Mouse (Mus musculus): ENCODE data around the gene Mmp11. TPM values are rescaled to one million over a fixed set of nuclear protein-coding genes. Genes with fewer than 3 reads are reported as not detected.
A peak's percentile ranks its signal among the peaks of the same experiment; 100 is the strongest.

The Mmp11 gene
- polyA plus RNA-seq, 1 experiment from 2014 or later, result 2.8 TPM

DNA sequence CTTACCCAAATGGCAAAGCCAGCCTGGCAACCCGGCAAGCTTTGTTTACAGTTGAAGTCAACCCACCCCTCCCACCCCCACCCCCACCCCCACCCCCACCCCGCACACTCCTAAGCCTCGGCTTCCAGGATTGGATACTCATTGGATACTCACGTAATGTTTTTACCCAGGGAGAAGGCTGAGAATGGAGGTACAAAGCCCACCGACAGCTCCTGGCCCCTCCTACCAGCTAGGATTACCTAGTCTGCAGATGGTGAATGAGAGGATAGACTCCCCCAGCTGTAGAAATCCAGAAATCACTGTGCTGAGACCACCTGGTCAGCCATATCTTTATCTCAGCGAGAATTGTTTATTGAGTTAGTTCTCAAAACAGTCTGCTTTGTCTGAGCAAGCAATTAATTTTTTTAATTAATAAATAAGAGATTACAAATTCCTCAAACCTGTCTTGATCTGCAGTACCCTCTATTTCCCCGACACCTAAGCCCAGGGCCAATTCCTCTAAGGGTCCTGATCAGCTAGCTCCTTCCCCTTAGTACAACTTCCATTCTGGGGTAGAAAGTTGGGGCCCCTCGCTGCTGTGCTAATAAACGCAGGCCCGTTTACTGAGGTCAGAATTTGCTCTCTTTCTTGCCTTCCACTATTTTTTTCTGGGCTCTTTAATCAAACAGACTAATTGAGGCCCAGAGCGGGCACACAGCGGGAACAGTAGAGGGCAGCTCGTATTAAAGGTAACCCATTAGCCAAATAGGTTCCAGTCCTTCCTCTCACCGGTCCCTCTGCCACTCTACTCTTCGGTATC, 53.7 kb downstream of the Mmp11 start:
- WGBS (ENCODE audit: insufficient replicate concordance), result 18% methylated on average over 15 of the region's 15 CpGs
- H3K9ac ChIP-seq (replicated peaks), result peak overlapping the region; percentile 44
- H3K27ac ChIP-seq (ENCODE audit: low read depth), result peak overlapping the region; percentile 92
- no peaks in the 10 kb centered on the region for H3K9me3 ChIP-seq (ENCODE audit: low read length)
- DNase-seq (no peak), ATAC-seq (peak; percentile 79)
- H3K36me3 ChIP-seq (replicated peaks; ENCODE audit: insufficient read depth, low read length), result no peaks in the 10 kb centered on the region
- peak overlapping the region; percentile 15 for H3K4me3 ChIP-seq (ENCODE audit: low read depth, low read length)
- no peak for TF ChIP-seq CTCF (IDR thresholded peaks at IDR 0.05; ENCODE audit: low read depth)
- no peak for TF ChIP-seq EP300 (IDR thresholded peaks at IDR 0.05; ENCODE audit: low read depth)
- 0 out of 2 replicates have a peak, but pooled peaks cover 5% of the 10 kb centered on the region for H3K4me1 ChIP-seq (ENCODE audit: insufficient read depth)
- H3K27me3 ChIP-seq (ENCODE audit: insufficient read depth, low read length), result peaks cover 4% of the 10 kb centered on the region; the same call in 1 of the 2 replicates
- H3K4me2 ChIP-seq (ENCODE audit: low read depth, low read length), result peak overlapping the region; percentile 53

DNA sequence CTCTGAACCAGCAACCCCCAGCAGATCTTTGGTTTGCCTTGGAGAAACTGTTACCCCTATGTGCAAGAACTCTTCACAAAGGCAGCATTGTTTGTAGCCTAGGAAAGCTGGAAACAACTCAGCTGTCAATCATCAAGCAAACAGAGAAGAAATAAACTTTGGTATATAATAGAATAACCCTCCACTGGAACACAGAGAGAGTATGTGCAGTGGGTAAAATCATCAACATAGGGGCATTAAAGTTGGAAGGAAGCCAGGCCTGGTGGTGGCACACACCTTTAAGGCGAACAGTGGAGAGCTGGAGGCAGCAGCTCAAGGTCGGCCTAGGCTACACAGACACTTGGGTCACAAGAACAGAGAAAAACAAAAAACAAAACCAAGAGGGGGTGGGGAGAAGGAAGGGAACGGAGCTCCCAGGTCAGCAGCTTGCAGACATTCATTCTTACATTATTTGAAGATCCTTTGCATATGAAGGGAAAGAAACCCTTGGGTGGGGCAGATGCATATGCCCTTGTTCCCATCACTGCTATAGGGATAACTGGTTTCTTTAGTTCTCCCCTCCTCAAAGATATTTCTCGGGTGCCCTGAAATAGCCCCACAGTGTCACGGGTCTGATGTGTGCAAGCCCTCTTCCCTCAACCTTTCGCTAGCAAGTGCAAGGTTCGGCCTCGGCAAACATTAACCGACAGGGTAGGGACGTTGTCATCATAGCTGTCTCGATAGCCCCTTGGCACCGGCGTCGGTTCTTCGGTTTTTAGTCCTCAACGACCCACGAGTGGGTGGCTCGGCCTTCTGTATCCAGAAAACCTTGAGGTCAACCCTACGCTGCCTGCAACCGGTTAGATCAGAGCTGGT, 54.5 kb downstream of the Mmp11 start:
- Histone ChIP-seq H3K27ac (ENCODE audit: low read depth) (peak overlapping the region; percentile 92), H3K36me3 (replicated peaks; ENCODE audit: insufficient read depth, low read length) (no peaks in the 10 kb centered on the region), H3K9ac (replicated peaks) (no peak overlapping the region; the same call in 1 of the 2 replicates), H3K9me3 (ENCODE audit: low read length) (no peaks in the 10 kb centered on the region), H3K4me3 (ENCODE audit: low read depth, low read length) (no peak overlapping the region), H3K27me3 (ENCODE audit: insufficient read depth, low read length) (peaks cover 4% of the 10 kb centered on the region; the same call in 1 of the 2 replicates), H3K4me2 (ENCODE audit: low read depth, low read length) (peak overlapping the region; percentile 53), H3K4me1 (ENCODE audit: insufficient read depth) (0 out of 2 replicates have a peak, but pooled peaks cover 5% of the 10 kb centered on the region)
- peak; percentile 89 for ATAC-seq
- TF ChIP-seq EP300 (IDR thresholded peaks at IDR 0.05; ENCODE audit: low read depth) (peak; percentile 47; the same call in 1 of the 2 replicates), CTCF (IDR thresholded peaks at IDR 0.05; ENCODE audit: low read depth) (no peak)
- peak; percentile 67 for DNase-seq
- 31% methylated on average over 20 of the region's 20 CpGs for WGBS (ENCODE audit: insufficient replicate concordance)

DNA sequence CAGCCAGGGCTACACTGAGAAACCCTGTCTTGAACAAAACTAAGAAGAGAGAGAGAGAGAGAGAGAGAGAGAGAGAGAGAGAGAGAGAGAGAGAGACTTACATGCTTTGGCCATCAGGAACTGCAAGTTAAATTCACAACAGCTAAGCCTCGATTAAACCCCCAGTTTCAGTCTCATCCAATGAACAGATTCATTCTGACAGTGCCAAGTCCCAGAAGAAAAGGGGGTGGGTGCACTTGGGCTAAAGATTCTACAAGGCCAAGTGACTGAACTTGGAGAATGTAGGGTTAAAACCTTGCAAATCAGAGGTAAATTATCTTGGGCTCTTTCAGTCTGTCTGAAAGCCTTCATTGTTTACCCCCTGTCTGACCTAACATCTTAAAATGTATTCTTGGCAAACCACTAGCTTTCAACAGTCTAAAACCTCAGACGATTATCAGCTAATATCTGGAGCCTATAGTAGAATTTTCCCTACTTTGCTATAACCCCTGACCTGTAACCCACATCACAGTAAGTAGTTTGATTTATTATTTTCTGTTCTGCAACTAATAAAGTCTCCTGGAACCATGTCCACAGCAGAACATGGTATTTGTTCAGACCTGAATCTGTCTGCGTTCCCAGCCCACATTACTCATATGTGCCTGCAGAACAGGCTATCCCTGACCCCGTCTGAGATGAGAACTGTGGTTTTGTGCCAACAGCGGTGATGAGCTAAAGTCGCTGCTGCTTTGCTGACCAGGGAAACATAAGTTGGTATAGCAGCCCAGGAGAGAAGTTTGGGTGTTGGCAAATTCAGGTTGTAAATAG, 55.3 kb downstream of the Mmp11 start:
- WGBS (ENCODE audit: insufficient replicate concordance), result 58% methylated on average over 6 of the region's 6 CpGs
- DNase-seq, result no peak
- TF ChIP-seq CTCF (IDR thresholded peaks at IDR 0.05; ENCODE audit: low read depth) (no peak), EP300 (IDR thresholded peaks at IDR 0.05; ENCODE audit: low read depth) (no peak)

DNA sequence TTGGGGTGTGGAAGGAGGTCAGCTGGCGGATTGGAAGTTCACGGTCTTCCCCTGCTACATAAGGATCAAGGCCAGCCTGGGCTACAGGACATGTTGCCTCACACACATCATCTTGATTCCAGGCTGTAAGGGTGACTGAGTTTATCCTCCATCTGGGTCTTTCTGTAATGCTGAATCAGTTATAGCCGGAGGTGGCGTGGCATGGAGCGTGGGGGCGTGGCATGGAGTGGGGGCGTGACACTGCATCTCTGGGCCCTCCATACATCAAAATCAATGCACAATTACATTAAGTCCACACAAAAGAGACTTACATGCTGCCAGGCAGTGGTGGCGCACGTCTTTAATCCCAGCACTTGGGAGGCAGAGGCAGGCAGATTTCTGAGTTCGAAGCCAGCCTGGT, 55.9 kb downstream of the Mmp11 start:
- TF ChIP-seq CTCF (IDR thresholded peaks at IDR 0.05; ENCODE audit: low read depth) (no peak), EP300 (IDR thresholded peaks at IDR 0.05; ENCODE audit: low read depth) (no peak)
- 0 out of 2 replicates have a peak, but pooled peaks cover 5% of the 10 kb centered on the region for H3K4me1 ChIP-seq (ENCODE audit: insufficient read depth)
- no peak for DNase-seq
- ATAC-seq, result no peak
- peaks cover 4% of the 10 kb centered on the region; the same call in 1 of the 2 replicates for H3K27me3 ChIP-seq (ENCODE audit: insufficient read depth, low read length)
- no peaks in the 10 kb centered on the region for H3K36me3 ChIP-seq (replicated peaks; ENCODE audit: insufficient read depth, low read length)
- no peaks in the 10 kb centered on the region for H3K9me3 ChIP-seq (ENCODE audit: low read length)
- no peak overlapping the region for H3K4me2 ChIP-seq (ENCODE audit: low read depth, low read length)
- no peak overlapping the region for H3K4me3 ChIP-seq (ENCODE audit: low read depth, low read length)
- no peak overlapping the region for H3K9ac ChIP-seq (replicated peaks)
- WGBS (ENCODE audit: insufficient replicate concordance), result 89% methylated on average over 10 of the region's 10 CpGs
- no peak overlapping the region for H3K27ac ChIP-seq (ENCODE audit: low read depth)

More for the DNA sequence above, 55.3 kb downstream of the Mmp11 start:
- Histone ChIP-seq H3K9me3 (ENCODE audit: low read length) (no peaks in the 10 kb centered on the region), H3K36me3 (replicated peaks; ENCODE audit: insufficient read depth, low read length) (no peaks in the 10 kb centered on the region), H3K27ac (ENCODE audit: low read depth) (peak overlapping the region; percentile 92), H3K4me2 (ENCODE audit: low read depth, low read length) (0 out of 2 replicates have a peak overlapping the region, but pooled peaks have one; percentile 53), H3K4me1 (ENCODE audit: insufficient read depth) (0 out of 2 replicates have a peak, but pooled peaks cover 5% of the 10 kb centered on the region), H3K27me3 (ENCODE audit: insufficient read depth, low read length) (peaks cover 4% of the 10 kb centered on the region; the same call in 1 of the 2 replicates), H3K4me3 (ENCODE audit: low read depth, low read length) (no peak overlapping the region), H3K9ac (replicated peaks) (no peak overlapping the region; the same call in 1 of the 2 replicates)
- ATAC-seq, result no peak

DNA sequence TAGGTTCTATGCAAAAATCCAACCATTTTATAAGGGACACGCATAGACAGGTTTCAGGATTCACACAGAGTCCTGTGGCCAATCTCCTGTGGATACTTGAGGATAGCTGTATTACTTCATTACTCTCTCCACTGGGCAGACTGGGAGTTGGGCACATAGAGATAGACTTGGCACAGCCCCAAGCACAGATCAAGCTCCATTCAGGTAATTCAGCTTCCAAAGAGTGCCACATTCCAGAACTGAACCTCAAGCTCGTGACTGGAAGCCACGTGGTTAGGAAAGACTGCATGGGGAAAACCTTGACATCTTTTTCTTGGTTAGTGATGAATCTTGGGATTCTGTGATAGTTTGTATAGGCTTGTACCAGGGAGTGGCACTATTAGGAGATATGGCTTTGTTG, 57.5 kb downstream of the Mmp11 start:
- no peak overlapping the region for H3K4me3 ChIP-seq (ENCODE audit: low read depth, low read length)
- no peak overlapping the region for H3K4me2 ChIP-seq (ENCODE audit: low read depth, low read length)
- peaks cover 4% of the 10 kb centered on the region; the same call in 1 of the 2 replicates for H3K27me3 ChIP-seq (ENCODE audit: insufficient read depth, low read length)
- no peak for DNase-seq
- H3K9ac ChIP-seq (replicated peaks), result no peak overlapping the region
- H3K27ac ChIP-seq (ENCODE audit: low read depth), result no peak overlapping the region
- WGBS (ENCODE audit: insufficient replicate concordance), result 79% methylated on average over 3 of the region's 3 CpGs
- TF ChIP-seq EP300 (IDR thresholded peaks at IDR 0.05; ENCODE audit: low read depth) (no peak), CTCF (IDR thresholded peaks at IDR 0.05; ENCODE audit: low read depth) (no peak)
- no peaks in the 10 kb centered on the region for H3K36me3 ChIP-seq (replicated peaks; ENCODE audit: insufficient read depth, low read length)
- 0 out of 2 replicates have a peak, but pooled peaks cover 5% of the 10 kb centered on the region for H3K4me1 ChIP-seq (ENCODE audit: insufficient read depth)
- ATAC-seq, result no peak
- H3K9me3 ChIP-seq (ENCODE audit: low read length), result no peaks in the 10 kb centered on the region

All from liver, postnatal 0 days (tissue).